Mouse (Mus musculus): ENCODE results near the gene Wrap53. TPM values are rescaled to one million over a fixed set of nuclear protein-coding genes. Genes with fewer than 3 reads are reported as not detected.
A peak's percentile ranks its signal among the peaks of the same experiment; 100 is the strongest.

Wrap53 gene
- polyA plus RNA-seq, 1 experiment, result 7.9 TPM

DNA sequence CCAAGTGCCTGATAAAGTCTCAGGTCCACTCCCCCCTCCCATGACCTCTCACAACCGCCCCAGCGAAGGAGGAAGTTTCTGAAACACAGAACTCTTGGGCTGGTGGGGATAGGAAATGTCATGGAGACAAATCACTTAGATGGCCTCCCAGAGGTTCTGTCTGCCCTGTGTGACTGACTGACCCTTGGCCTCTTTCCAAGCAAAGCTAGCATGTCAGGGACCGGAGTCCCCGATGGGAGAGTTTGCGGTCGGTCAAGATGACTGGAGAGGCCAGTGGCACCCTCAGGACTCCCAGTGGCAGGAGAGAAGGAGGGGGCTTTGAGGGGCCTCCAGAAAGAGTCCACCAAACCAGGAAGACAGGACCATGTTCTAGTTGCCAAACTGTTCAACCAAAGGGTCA lies 21.3 kb downstream of the Wrap53 start:
- H3K4me3 ChIP-seq (ENCODE audit: insufficient read depth, low read length), result no peak overlapping the region
- no peak overlapping the region for H3K27ac ChIP-seq (ENCODE audit: insufficient read depth, low read length)
- TF ChIP-seq CTCF (IDR thresholded peaks at IDR 0.05; ENCODE audit: borderline replicate concordance, insufficient read depth, low read length) (no peak), POLR2A (IDR thresholded peaks at IDR 0.05; ENCODE audit: low read depth, low read length) (no peak)
- H3K4me1 ChIP-seq (ENCODE audit: control insufficient read depth, insufficient read depth, low read length), result peaks cover 6% of the 10 kb centered on the region; the same call in 1 of the 2 replicates

DNA sequence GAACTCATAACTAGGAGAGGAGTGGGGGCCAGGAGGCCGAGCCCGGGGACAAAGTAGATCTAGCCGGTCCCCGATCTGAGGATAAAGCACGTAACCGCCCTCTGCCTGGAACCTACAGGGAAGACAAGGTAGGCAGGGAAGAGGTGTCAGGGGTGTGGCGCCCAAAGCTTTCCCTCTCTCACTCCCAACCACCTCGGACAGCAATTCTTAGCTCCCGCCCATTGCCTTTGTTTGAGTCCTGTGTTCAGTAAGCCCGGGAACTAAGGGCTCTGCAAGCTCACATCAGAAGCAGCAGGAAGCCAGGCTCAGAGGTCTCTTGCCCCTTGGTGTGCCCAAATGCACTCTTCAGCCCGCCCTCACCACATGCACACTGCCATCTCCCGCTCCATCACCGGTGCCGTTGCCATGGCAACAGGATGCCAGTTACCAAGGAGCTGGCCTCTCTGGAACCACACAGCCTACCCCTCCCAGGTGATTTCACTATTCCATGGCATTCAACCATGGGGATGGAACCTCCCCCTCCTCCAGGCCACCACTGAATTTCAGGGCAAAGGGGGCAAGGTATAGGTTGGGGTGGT lies 22.6 kb downstream of the Wrap53 start:
- Histone ChIP-seq H3K4me1 (ENCODE audit: control insufficient read depth, insufficient read depth, low read length) (peaks cover 6% of the 10 kb centered on the region; the same call in 1 of the 2 replicates), H3K27ac (ENCODE audit: insufficient read depth, low read length) (no peak overlapping the region), H3K4me3 (ENCODE audit: insufficient read depth, low read length) (no peak overlapping the region)
- TF ChIP-seq CTCF (IDR thresholded peaks at IDR 0.05; ENCODE audit: borderline replicate concordance, insufficient read depth, low read length) (no peak), POLR2A (IDR thresholded peaks at IDR 0.05; ENCODE audit: low read depth, low read length) (no peak)

DNA sequence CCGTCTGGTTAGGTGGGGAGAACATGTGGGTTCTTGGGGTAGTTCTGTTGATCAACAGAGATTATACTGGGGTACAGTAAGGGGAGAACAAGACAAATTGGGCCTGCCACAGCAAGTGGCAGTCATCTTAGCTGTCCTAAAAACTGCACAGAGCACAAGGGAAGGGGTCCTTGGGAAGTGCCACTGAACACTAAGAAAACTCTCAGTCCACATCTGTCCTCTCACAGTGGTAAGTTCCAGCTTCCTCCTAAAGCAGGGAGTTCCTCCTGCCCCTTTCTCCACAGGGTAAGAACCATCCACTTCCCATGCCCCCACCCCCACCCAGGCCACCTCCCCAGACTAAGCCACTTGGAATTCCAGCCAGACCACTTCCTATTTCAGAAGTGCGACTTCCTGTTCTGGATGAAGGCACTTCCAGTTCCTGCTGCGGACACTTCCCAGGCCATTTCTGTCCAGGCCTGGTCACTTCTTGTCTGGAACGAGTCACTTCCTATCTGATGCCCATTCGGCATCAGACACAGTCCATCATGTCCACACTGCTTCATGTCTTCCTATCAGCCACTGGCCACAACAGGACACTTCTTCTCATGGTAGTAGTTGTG lies 25.4 kb downstream of the Wrap53 start:
- Histone ChIP-seq H3K4me1 (ENCODE audit: control insufficient read depth, insufficient read depth, low read length) (no peaks in the 10 kb centered on the region), H3K4me3 (ENCODE audit: insufficient read depth, low read length) (no peak overlapping the region), H3K27ac (ENCODE audit: insufficient read depth, low read length) (no peak overlapping the region)
- no peak for TF ChIP-seq POLR2A (IDR thresholded peaks at IDR 0.05; ENCODE audit: low read depth, low read length)
- TF ChIP-seq CTCF (IDR thresholded peaks at IDR 0.05; ENCODE audit: borderline replicate concordance, insufficient read depth, low read length), result no peak

DNA sequence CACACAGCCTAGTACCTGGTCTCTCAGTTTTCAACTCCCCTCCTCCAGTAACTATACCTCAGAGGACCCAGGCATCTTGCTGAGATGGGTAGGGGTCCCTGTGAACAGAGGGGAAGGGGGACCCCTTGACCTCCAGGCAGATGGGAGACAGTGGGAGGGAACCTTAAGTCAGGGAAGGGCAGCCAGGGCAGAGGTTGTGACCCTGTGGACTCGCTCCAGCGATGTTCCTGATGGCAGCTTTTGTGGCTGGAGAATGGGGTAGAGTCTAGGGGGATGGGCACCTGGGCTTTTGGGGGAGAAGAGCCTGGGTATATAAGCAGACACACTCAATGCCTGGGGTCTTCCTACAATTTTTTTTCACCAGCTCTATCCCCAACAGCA lies 26.7 kb downstream of the Wrap53 start:
- TF ChIP-seq CTCF (IDR thresholded peaks at IDR 0.05; ENCODE audit: borderline replicate concordance, insufficient read depth, low read length) (no peak), POLR2A (IDR thresholded peaks at IDR 0.05; ENCODE audit: low read depth, low read length) (no peak)
- Histone ChIP-seq H3K4me1 (ENCODE audit: control insufficient read depth, insufficient read depth, low read length) (no peaks in the 10 kb centered on the region), H3K27ac (ENCODE audit: insufficient read depth, low read length) (no peak overlapping the region), H3K4me3 (ENCODE audit: insufficient read depth, low read length) (no peak overlapping the region)

DNA sequence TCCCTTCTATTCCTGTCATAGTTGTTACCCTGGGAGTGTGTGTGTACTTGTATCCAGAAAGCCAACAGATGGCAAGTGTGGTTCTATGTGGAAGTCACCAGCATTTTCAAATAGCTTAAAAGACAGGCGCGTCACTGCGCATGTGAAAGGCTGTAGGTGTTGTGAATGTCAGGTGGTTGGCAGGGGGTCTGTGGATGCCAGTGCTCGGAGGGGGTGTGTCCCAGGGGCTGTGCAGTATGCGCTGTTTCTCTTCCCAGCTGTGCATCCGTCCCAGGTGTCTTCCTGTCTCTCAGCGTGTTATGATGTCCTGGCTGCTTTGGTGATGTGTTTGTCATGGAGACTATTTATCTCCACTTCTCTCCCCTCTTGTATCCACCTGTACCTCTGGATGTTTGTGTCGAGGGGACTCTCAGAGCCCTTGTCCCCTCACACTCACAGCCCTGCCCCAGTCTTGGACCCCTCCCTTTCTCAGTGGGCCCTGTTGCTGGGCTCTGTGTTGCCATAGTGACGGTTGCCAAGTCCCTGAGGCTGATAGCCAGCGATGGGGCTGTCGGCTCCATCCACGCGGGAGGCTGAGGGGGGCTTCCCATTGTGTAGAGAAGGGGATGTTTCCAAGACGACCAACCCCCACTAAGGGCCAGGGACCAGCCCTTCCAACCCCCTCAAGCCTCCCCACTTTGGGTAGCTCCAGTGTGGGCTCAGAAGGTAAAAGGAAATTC lies 27.3 kb downstream of the Wrap53 start:
- no peak for TF ChIP-seq POLR2A (IDR thresholded peaks at IDR 0.05; ENCODE audit: low read depth, low read length)
- no peak for TF ChIP-seq CTCF (IDR thresholded peaks at IDR 0.05; ENCODE audit: borderline replicate concordance, insufficient read depth, low read length)
- Histone ChIP-seq H3K4me3 (ENCODE audit: insufficient read depth, low read length) (no peak overlapping the region), H3K27ac (ENCODE audit: insufficient read depth, low read length) (no peak overlapping the region), H3K4me1 (ENCODE audit: control insufficient read depth, insufficient read depth, low read length) (no peaks in the 10 kb centered on the region)

- Histone ChIP-seq H3K4me1 (ENCODE audit: control insufficient read depth, insufficient read depth, low read length) (no peaks in the 10 kb centered on the region), H3K4me3 (ENCODE audit: insufficient read depth, low read length) (no peak overlapping the region), H3K27ac (ENCODE audit: insufficient read depth, low read length) (no peak overlapping the region)
- no peak for TF ChIP-seq POLR2A (IDR thresholded peaks at IDR 0.05; ENCODE audit: low read depth, low read length)
- TF ChIP-seq CTCF (IDR thresholded peaks at IDR 0.05; ENCODE audit: borderline replicate concordance, insufficient read depth, low read length), result no peak
Observed at GRCm38 (mm10) chr11:69551310-69551709, 28.7 kb downstream of the Wrap53 start.

DNA sequence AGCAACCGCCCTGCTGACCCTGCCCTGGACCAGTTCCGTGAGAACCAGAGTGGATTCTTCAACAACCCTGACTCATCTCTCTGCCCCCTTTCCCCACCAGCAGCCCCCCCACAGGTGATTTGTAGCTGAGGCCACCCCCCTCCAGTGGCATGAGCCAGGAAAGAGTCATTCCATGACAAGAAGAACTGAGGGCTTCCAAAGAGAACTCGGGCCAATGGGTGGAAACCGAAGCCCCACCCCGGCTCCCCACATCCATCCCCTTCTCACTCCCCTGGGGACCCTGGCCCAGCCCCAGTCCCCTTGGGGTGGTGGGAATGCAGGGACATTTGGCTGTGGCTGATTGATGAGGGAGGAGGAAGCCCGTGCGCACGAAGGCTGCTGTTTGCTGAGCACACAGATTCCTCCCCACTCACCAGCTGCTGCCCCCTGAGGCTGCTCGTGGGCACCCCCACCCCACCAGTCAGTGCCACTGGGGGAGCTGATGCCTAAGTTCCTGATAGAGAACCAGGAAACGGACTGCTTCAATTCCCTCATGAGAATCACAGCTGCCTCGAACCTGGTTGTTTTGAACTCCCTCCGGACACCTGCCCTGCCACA lies 30.9 kb downstream of the Wrap53 start, which contains the start of gene Dnah2:
Gene Dnah2 (minus strand): TSS at position 51 of the 597 bp plus-strand sequence.
- Histone ChIP-seq H3K27ac (ENCODE audit: insufficient read depth, low read length) (no peak within 1 kb of the TSS), H3K4me3 (ENCODE audit: insufficient read depth, low read length) (no peak within 1 kb of the TSS)

GRCm38 (mm10) chr11:69547071-69547470 lies 33.0 kb downstream of the Wrap53 start:
- Histone ChIP-seq H3K4me1 (ENCODE audit: control insufficient read depth, insufficient read depth, low read length) (no peaks in the 10 kb centered on the region), H3K27ac (ENCODE audit: insufficient read depth, low read length) (no peak overlapping the region), H3K4me3 (ENCODE audit: insufficient read depth, low read length) (peak overlapping the region; percentile 28)
- TF ChIP-seq POLR2A (IDR thresholded peaks at IDR 0.05; ENCODE audit: low read depth, low read length), result no peak
- peak; percentile 67 for TF ChIP-seq CTCF (IDR thresholded peaks at IDR 0.05; ENCODE audit: borderline replicate concordance, insufficient read depth, low read length)

More for the DNA sequence above, 30.9 kb downstream of the Wrap53 start, which contains the start of gene Dnah2:
- no peaks in the 10 kb centered on the region for H3K4me1 ChIP-seq (ENCODE audit: control insufficient read depth, insufficient read depth, low read length)
- TF ChIP-seq POLR2A (IDR thresholded peaks at IDR 0.05; ENCODE audit: low read depth, low read length) (no peak), CTCF (IDR thresholded peaks at IDR 0.05; ENCODE audit: borderline replicate concordance, insufficient read depth, low read length) (no peak)

DNA sequence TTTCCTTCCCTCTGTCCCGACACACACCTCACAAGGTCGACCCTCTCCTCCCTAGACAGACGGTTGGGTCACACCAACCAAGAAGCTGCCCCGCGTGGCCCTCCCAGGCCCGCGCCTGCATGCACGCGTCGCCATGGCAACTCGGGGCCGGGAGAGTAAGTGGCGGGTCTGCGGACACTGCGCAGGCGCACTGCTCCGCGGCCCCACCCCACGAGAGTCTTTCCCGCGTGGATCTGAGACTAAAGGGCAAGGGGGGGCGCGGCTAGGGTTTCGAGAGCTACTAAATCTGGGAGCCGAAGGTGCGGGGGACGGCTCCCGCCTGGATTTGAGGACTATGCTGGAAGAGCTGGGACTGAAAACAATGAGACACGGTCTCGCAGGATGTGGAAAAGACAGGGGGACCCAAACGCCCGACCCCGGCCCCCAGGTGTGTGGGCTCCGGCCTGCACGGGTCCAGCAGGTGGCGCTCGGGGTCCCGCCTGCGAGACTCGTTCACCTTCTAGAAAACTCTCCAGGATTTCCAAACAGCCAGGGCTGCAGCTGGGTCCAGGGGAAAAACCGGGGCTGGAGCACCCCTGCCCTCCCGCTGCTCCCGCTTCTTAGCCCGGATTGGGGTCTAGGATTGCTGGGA lies 33.5 kb downstream of the Wrap53 start:
- H3K4me3 ChIP-seq (ENCODE audit: insufficient read depth, low read length), result peak overlapping the region; percentile 28
- H3K4me1 ChIP-seq (ENCODE audit: control insufficient read depth, insufficient read depth, low read length), result no peaks in the 10 kb centered on the region
- no peak overlapping the region for H3K27ac ChIP-seq (ENCODE audit: insufficient read depth, low read length)
- TF ChIP-seq POLR2A (IDR thresholded peaks at IDR 0.05; ENCODE audit: low read depth, low read length), result no peak
- 0 out of 2 replicates have a peak, but pooled peaks have one; percentile 11 for TF ChIP-seq CTCF (IDR thresholded peaks at IDR 0.05; ENCODE audit: borderline replicate concordance, insufficient read depth, low read length)
